Mouse (Mus musculus): ENCODE data around the gene Irf3. TPM values are rescaled to one million over a fixed set of nuclear protein-coding genes. Genes with fewer than 3 reads are reported as not detected.

Irf3 gene
- polyA plus RNA-seq, 2 experiments = 32.1 to 41.0 TPM

GRCm38 (mm10) chr7:44986192-44986878, 11.1 kb upstream of the Irf3 start, which contains the start of gene Prmt1:
Gene Prmt1 (minus strand): TSS chr7:44986568.
- peaks cover 10% of the 10 kb centered on the region for H3K36me3 ChIP-seq (replicated peaks; ENCODE audit: control insufficient read depth, insufficient read depth, low read depth)
- H3K9me3 ChIP-seq (ENCODE audit: control insufficient read depth, low read length) = no peaks in the 10 kb centered on the region
- peak; percentile 99 for DNase-seq (ENCODE audit: low read depth in 3 of 3, low spot score in 3 of 3)
- peak within 1 kb of the TSS; percentile 62 for H3K27ac ChIP-seq
- ATAC-seq (ENCODE audit: insufficient read depth) = peak; percentile 95
- H3K4me1 ChIP-seq (replicated peaks; ENCODE audit: control insufficient read depth in 2 of 2, insufficient read depth in 2 of 2, low read length in 1 of 2) = peaks cover 3 to 17% of the 10 kb centered on the region in 2 experiments; a peak in 3 of 4 replicates
- H3K9ac ChIP-seq (replicated peaks) = peak within 1 kb of the TSS; percentile 86
- under 1% methylated on average over 42 of the region's 42 CpGs for WGBS (ENCODE audit: insufficient replicate concordance)
- peak within 1 kb of the TSS; percentile 79 to 82 for H3K4me3 ChIP-seq (ENCODE audit: insufficient read depth in 1 of 2, low read depth in 2 of 2, low read length in 2 of 2)
- H3K4me2 ChIP-seq (ENCODE audit: low read depth) = peak within 1 kb of the TSS; percentile 89
- no peak for TF ChIP-seq CTCF (IDR thresholded peaks at IDR 0.05; ENCODE audit: low read depth)
- TF ChIP-seq EP300 (IDR thresholded peaks at IDR 0.05; ENCODE audit: low read depth) = peak; percentile 61
- no peaks in the 10 kb centered on the region for H3K27me3 ChIP-seq (ENCODE audit: control insufficient read depth, insufficient read depth, low read length)

GRCm38 (mm10) chr7:44986879-44987718, 10.3 kb upstream of the Irf3 start:
- H3K27me3 ChIP-seq (ENCODE audit: control insufficient read depth, insufficient read depth, low read length) = no peaks in the 10 kb centered on the region
- H3K4me3 ChIP-seq (ENCODE audit: insufficient read depth in 1 of 2, low read depth in 2 of 2, low read length in 2 of 2) = peak overlapping the region; percentile 64 to 82
- H3K9me3 ChIP-seq (ENCODE audit: control insufficient read depth, low read length) = no peaks in the 10 kb centered on the region
- under 1% methylated on average over 29 of the region's 29 CpGs for WGBS (ENCODE audit: insufficient replicate concordance)
- DNase-seq (ENCODE audit: low read depth in 3 of 3, low spot score in 3 of 3) (no peak), ATAC-seq (ENCODE audit: insufficient read depth) (peak; percentile 24; the same call in 1 of the 2 replicates)
- H3K36me3 ChIP-seq (replicated peaks; ENCODE audit: control insufficient read depth, insufficient read depth, low read depth) = peaks cover 2% of the 10 kb centered on the region
- H3K4me2 ChIP-seq (ENCODE audit: low read depth) = peak overlapping the region; percentile 89
- H3K9ac ChIP-seq (replicated peaks) = peak overlapping the region; percentile 72
- peak overlapping the region; percentile 60 for H3K27ac ChIP-seq
- TF ChIP-seq CTCF (IDR thresholded peaks at IDR 0.05; ENCODE audit: low read depth) (0 out of 2 replicates have a peak, but pooled peaks have one; percentile 13), EP300 (IDR thresholded peaks at IDR 0.05; ENCODE audit: low read depth) (no peak)
- peaks cover 3 to 17% of the 10 kb centered on the region in 2 experiments; a peak in 3 of 4 replicates for H3K4me1 ChIP-seq (replicated peaks; ENCODE audit: control insufficient read depth in 2 of 2, insufficient read depth in 2 of 2, low read length in 1 of 2)

- no peak for ATAC-seq (ENCODE audit: insufficient read depth)
- Histone ChIP-seq H3K4me2 (ENCODE audit: low read depth) (peak overlapping the region; percentile 99), H3K27ac (no peak overlapping the region; the same call in 1 of the 2 replicates), H3K9ac (replicated peaks) (peak overlapping the region; percentile 83), H3K4me1 (replicated peaks; ENCODE audit: control insufficient read depth in 2 of 2, insufficient read depth in 2 of 2, low read length in 1 of 2) (peaks cover 7 to 11% of the 10 kb centered on the region in 2 experiments; a peak in 3 of 4 replicates), H3K4me3 (ENCODE audit: insufficient read depth in 1 of 2, low read depth in 2 of 2, low read length in 2 of 2) (peak overlapping the region; percentile 81 to 83), H3K9me3 (ENCODE audit: control insufficient read depth, low read length) (no peaks in the 10 kb centered on the region), H3K36me3 (replicated peaks; ENCODE audit: control insufficient read depth, insufficient read depth, low read depth) (peaks cover 24% of the 10 kb centered on the region), H3K27me3 (ENCODE audit: control insufficient read depth, insufficient read depth, low read length) (no peaks in the 10 kb centered on the region)
- 11% methylated on average over 10 of the region's 10 CpGs for WGBS (ENCODE audit: insufficient replicate concordance)
- TF ChIP-seq CTCF (IDR thresholded peaks at IDR 0.05; ENCODE audit: low read depth) (no peak), EP300 (IDR thresholded peaks at IDR 0.05; ENCODE audit: low read depth) (no peak)
- DNase-seq (ENCODE audit: low read depth in 3 of 3, low spot score in 3 of 3) = no peak
Observed at GRCm38 (mm10) chr7:44996672-44997071, 776 bp upstream of the Irf3 start.

- Histone ChIP-seq H3K9ac (replicated peaks) (peak overlapping the region; percentile 83), H3K27me3 (ENCODE audit: control insufficient read depth, insufficient read depth, low read length) (no peaks in the 10 kb centered on the region), H3K4me1 (replicated peaks; ENCODE audit: control insufficient read depth in 2 of 2, insufficient read depth in 2 of 2, low read length in 1 of 2) (peaks cover 7 to 11% of the 10 kb centered on the region in 2 experiments; a peak in 3 of 4 replicates), H3K36me3 (replicated peaks; ENCODE audit: control insufficient read depth, insufficient read depth, low read depth) (peaks cover 31% of the 10 kb centered on the region), H3K4me3 (ENCODE audit: insufficient read depth in 1 of 2, low read depth in 2 of 2, low read length in 2 of 2) (peak overlapping the region; percentile 74 to 81), H3K27ac (peak overlapping the region; percentile 91), H3K9me3 (ENCODE audit: control insufficient read depth, low read length) (no peaks in the 10 kb centered on the region), H3K4me2 (ENCODE audit: low read depth) (peak overlapping the region; percentile 99)
- TF ChIP-seq EP300 (IDR thresholded peaks at IDR 0.05; ENCODE audit: low read depth) (no peak), CTCF (IDR thresholded peaks at IDR 0.05; ENCODE audit: low read depth) (no peak)
- peak; percentile 3; the same call in 1 of the 2 replicates for ATAC-seq (ENCODE audit: insufficient read depth)
- 2% methylated on average over 15 of the region's 15 CpGs for WGBS (ENCODE audit: insufficient replicate concordance)
- no peak for DNase-seq (ENCODE audit: low read depth in 3 of 3, low spot score in 3 of 3)
Observed at GRCm38 (mm10) chr7:44997940-44998428, 536 bp downstream of the Irf3 start.

Data from liver, embryonic 14.5 days (tissue).